Mouse (Mus musculus) cerebellum, adult (tissue): ENCODE results near the gene Abtb2.
"Not testable (repeated sequence)": the region's sequence is repeated elsewhere in the genome, so short reads cannot be mapped to it uniquely, and the experiment has no call there.

Source experiments
- ATAC-seq: cut with Nextera tagmentation; 2 replicates; pipeline ENCODE4 v1.9.2; 2017; ENCODE audit warnings: mild to moderate bottlenecking, moderate library complexity, mixed read lengths; ENCODE audit not compliant: insufficient number of reproducible peaks, low FRiP score, low TSS enrichment

The Abtb2 gene

GRCm38 (mm10) chr2:103565732-103566422 lies at the start of gene Abtb2:
Abtb2 (plus strand) TSS chr2:103566310.
- ATAC-seq, result peak; percentile 92

GRCm38 (mm10) chr2:103516472-103516871 lies 49.6 kb upstream of the Abtb2 start:
- no peak for ATAC-seq

DNA sequence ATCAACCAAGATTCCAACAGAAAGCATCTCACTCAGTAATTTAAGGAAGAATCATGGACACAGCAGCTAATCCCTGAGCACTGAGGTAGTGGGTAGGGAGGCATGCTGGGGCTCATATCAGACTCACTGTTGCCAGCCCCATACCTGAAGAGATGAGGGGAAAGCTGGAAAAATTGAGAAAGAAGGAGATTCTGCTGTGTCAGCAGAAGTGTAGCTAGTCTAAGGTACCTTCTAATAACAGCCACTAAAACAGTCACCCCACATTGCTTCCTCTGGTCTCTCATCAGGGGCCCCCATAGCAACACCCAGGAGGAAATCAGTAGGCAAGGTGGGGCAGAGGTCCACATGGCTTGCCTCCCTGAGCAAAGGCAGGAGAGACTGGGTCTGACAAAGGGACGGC lies 40.5 kb upstream of the Abtb2 start:
- ATAC-seq, result no peak

- peak; percentile 78 for ATAC-seq
Measured at GRCm38 (mm10) chr2:103547132-103547531, 19.0 kb upstream of the Abtb2 start.

DNA sequence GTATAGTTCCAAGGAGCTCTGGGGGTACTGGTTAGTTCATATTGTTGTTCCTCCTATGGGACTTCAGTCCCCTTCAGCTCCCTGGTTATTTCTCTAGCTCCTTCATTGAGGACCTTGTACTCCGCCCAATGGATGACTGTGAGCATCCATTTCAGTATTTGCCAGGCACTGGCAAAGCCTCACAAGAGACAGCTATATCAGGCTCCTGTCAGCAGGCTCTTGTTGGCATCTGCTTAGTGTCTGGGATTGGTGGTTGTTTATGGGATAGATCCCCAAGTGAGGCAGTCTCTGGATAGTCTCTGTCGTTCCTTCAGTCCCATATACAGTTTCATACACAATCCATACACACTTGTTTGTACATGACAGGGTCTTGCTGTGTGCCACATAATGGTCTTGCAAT lies 15.8 kb upstream of the Abtb2 start:
- not testable (repeated sequence) for ATAC-seq

GRCm38 (mm10) chr2:103554041-103554440 lies 12.1 kb upstream of the Abtb2 start:
- ATAC-seq, result no peak

DNA sequence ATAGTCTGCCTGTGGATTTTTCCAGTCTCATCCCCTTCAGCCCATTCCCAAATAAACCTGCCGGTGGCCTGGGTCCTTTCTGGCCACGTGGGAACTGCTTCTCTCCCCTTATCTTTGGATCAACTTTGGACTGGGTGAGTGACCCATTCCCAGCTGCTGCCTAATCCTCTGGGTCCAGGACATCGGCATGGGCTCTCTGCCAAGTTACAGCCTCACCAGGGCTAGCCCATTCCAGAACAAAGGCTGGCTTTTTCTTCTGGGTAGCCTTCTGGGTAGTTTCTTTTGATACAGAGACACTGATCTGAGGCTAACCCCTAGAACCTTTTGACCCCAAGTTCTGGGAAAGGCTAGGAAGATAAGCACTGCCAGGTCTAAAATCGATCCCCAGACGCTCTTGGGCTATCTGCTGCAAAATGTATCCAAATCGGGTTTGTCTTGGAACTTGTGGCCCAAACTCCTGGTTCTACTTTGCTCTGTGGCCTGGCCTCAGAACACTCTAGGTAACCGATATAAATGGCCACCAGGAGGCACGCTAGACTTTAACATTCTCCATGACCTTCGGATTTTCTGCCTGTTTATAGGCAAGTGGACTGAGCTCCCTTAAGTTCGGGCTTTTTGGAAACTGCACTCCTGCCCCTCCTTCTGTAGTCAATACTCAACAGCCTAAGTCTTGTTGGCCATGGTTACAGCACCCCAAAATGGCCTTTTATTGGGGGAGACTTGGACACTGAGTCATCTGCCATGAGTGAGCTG lies 9.8 kb upstream of the Abtb2 start:
- no peak for ATAC-seq

GRCm38 (mm10) chr2:103560955-103561354 lies 5.2 kb upstream of the Abtb2 start:
- ATAC-seq, result no peak

DNA sequence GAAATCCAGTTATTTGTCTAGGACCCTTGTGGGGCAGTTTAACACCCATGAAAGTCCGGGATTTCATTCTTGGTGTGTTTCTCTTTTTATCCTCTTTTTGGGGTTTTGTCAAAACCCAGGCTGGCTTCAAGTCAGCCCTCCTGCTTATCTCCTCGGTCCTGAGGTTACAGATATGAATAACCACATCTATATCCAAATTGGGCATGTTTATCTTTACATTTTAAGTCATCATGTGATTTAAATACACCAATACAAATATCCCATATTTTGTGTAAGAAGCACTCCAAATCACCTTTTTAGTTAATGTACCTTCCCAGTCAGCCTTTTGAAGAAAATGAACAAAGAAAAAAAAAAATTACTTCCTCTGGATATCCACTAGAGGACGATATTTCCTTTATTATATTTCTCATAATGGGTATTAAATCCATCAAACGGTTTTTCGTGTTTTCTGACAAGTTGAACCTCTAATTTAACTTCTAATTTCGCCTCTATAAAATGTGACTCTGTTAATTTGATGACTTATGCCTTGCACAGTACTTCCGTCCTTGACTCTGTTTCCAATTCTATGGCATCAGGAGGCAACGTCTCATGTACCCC lies 1.6 kb upstream of the Abtb2 start:
- no peak for ATAC-seq

- no peak for ATAC-seq
Measured at GRCm38 (mm10) chr2:103565171-103565591, 929 bp upstream of the Abtb2 start.

DNA sequence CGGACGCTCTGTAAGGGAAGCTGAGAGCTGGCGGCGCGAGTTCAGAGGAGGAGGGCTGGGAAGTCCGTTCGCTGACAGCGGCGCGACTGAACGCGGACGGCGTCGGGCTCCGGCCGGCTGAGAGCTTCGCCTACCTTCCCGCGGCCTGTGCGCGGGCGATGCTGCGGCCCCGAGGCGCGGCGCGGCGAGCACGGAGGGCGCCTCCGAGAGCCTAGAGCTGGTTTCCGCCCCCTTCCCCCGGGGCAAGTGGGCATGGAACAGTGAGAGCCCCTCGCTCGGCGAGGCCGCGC lies 258 bp downstream of the Abtb2 start:
- peak; percentile 27 for ATAC-seq

GRCm38 (mm10) chr2:103566713-103567521 lies 807 bp downstream of the Abtb2 start:
- peak; percentile 20; the same call in 1 of the 2 replicates for ATAC-seq

DNA sequence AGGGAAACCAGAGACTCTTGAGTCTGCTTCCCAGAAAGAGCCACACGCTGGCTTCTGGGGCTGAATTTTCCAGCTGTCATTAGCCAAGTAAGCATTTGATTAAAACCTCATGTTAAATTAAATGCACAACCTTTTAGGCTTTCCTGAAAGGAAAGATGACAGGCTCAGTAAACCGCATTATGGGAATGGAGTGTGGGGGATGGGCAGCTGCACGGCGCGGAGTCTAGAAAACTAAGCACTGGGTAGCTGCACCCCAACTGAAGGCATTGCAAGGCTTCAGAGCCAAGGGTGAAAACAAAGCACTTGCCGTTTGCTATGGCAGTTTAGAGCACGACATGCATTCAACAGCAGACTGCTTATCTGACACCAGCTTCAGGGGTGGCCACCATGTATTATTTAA lies 2.1 kb downstream of the Abtb2 start:
- no peak for ATAC-seq

DNA sequence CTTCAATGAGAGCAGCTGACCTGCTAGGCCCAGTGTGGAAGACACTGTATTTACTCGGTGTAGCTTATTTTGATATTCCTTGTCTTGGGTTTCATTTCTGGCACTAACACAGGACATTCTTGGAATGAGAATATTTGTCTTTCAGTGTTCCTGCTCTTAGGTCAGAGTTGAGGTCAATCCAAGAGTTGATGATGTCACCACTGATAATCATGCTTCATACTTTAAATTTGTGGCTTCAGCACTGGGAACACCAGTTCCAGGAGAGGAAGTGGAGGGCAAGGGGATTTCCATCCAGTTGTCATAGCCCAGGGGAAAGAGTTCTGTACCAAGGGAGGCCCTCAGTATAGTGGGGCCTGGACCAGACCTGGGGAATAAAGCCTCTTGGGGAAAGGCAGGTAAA lies 3.6 kb downstream of the Abtb2 start:
- no peak for ATAC-seq

GRCm38 (mm10) chr2:103572354-103572753 lies 6.2 kb downstream of the Abtb2 start:
- ATAC-seq, result no peak

- ATAC-seq, result no peak
Measured at GRCm38 (mm10) chr2:103576371-103576770, 10.3 kb downstream of the Abtb2 start.

DNA sequence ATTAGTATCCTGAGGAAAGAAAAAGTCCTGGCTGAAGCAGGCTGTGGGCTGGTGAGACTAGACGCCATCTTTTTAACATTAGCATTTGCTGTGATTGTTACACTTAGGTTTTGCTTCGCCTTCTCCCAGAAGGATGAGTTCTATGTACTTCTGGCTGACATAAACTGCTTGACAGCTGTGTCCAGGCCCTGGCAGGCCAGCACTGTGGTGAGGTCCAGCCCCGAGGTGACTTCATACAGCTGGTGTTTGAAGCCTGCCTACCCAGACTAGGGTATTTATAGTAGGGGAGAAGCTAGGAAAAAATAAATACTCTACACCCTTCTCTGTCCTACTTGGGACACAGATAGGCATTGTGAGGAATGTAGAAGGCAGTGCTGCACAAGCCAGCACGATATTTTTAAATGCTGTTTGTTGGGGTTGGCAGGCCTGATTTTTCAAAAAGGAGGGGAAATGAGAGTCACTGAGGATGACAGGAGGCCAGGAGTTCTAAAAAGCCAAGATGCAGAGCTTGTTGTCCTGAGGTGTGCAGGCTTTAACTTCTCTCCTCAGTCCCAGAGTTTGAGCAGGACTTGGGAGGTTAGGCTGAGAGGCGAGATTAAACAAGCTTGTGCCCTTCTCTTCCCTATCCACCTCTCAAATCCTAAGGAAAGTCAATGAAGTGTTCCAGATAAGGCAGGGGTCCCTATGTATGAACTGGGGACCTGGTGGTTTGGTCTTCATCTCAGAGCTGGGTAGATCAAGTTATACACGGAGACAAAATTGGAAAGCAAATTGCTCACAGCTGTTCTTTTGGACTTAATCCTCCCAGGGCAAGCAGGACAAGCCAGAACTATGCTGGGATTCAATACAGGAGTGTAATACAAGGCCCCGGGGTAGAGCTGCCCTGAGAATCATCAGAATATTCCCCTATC lies 11.9 kb downstream of the Abtb2 start:
- ATAC-seq, result no peak

- no peak for ATAC-seq
Measured at GRCm38 (mm10) chr2:103578663-103579213, 12.6 kb downstream of the Abtb2 start.

GRCm38 (mm10) chr2:103580756-103581155 lies 14.6 kb downstream of the Abtb2 start:
- ATAC-seq, result no peak
